Mouse (Mus musculus): Measurements from ENCODE around the gene Tgm2.

The Tgm2 gene

GRCm38 (mm10) chr2:158167496-158168205 is 21.4 kb upstream of the Tgm2 start:
- DNase-seq (ENCODE audit: low spot score), result no peak

GRCm38 (mm10) chr2:158166628-158167027 is 20.4 kb upstream of the Tgm2 start:
- DNase-seq (ENCODE audit: low spot score), result no peak

- no peak for DNase-seq (ENCODE audit: low spot score)
Measured at GRCm38 (mm10) chr2:158165776-158166175, 19.5 kb upstream of the Tgm2 start.

GRCm38 (mm10) chr2:158163034-158163433 is 16.8 kb upstream of the Tgm2 start:
- DNase-seq (ENCODE audit: low spot score), result no peak

- DNase-seq (ENCODE audit: low spot score), result no peak
Measured at GRCm38 (mm10) chr2:158161761-158162160, 15.5 kb upstream of the Tgm2 start.

GRCm38 (mm10) chr2:158159376-158160235 is 13.4 kb upstream of the Tgm2 start:
- DNase-seq (ENCODE audit: low spot score), result no peak

GRCm38 (mm10) chr2:158157654-158158053 is 11.4 kb upstream of the Tgm2 start:
- no peak for DNase-seq (ENCODE audit: low spot score)

- no peak for DNase-seq (ENCODE audit: low spot score)
Measured at GRCm38 (mm10) chr2:158156487-158156886, 10.3 kb upstream of the Tgm2 start.

- DNase-seq (ENCODE audit: low spot score), result no peak
Measured at GRCm38 (mm10) chr2:158155615-158156014, 9.4 kb upstream of the Tgm2 start.

- DNase-seq (ENCODE audit: low spot score), result no peak
Measured at GRCm38 (mm10) chr2:158155101-158155500, 8.9 kb upstream of the Tgm2 start.

GRCm38 (mm10) chr2:158154641-158155040 is 8.4 kb upstream of the Tgm2 start:
- DNase-seq (ENCODE audit: low spot score), result no peak

- no peak for DNase-seq (ENCODE audit: low spot score)
Measured at GRCm38 (mm10) chr2:158153728-158154343, 7.6 kb upstream of the Tgm2 start.

- DNase-seq (ENCODE audit: low spot score), result no peak
Measured at GRCm38 (mm10) chr2:158152685-158153309, 6.6 kb upstream of the Tgm2 start.

GRCm38 (mm10) chr2:158151077-158151476 is 4.8 kb upstream of the Tgm2 start:
- DNase-seq (ENCODE audit: low spot score), result no peak

GRCm38 (mm10) chr2:158146971-158147370 is 735 bp upstream of the Tgm2 start:
- DNase-seq (ENCODE audit: low spot score), result no peak

- no peak for DNase-seq (ENCODE audit: low spot score)
Measured at GRCm38 (mm10) chr2:158145528-158146065, 639 bp downstream of the Tgm2 start.

- no peak for DNase-seq (ENCODE audit: low spot score)
Measured at GRCm38 (mm10) chr2:158144750-158145527, 1.3 kb downstream of the Tgm2 start.

- DNase-seq (ENCODE audit: low spot score), result no peak
Measured at GRCm38 (mm10) chr2:158144263-158144662, 2.0 kb downstream of the Tgm2 start.

GRCm38 (mm10) chr2:158143816-158144215 is 2.4 kb downstream of the Tgm2 start:
- DNase-seq (ENCODE audit: low spot score), result no peak

- no peak for DNase-seq (ENCODE audit: low spot score)
Measured at GRCm38 (mm10) chr2:158142981-158143380, 3.3 kb downstream of the Tgm2 start.

- no peak for DNase-seq (ENCODE audit: low spot score)
Measured at GRCm38 (mm10) chr2:158141690-158142440, 4.4 kb downstream of the Tgm2 start.
